Mouse (Mus musculus): ENCODE data around the gene Ppm1h.

- TF ChIP-seq POLR2A (IDR thresholded peaks at IDR 0.05; ENCODE audit: insufficient read length, low read depth): no peak
- TF ChIP-seq TCF12 (IDR thresholded peaks at IDR 0.05; ENCODE audit: insufficient read depth, poor library complexity, severe bottlenecking): no peak
- TF ChIP-seq CEBPB (IDR thresholded peaks at IDR 0.05; ENCODE audit: insufficient read depth, poor library complexity, severe bottlenecking): no peak
- no peak for TF ChIP-seq MAX (IDR thresholded peaks at IDR 0.05; ENCODE audit: low read depth)
- no peak for TF ChIP-seq E2F4 (IDR thresholded peaks at IDR 0.05; ENCODE audit: insufficient read depth)
- TF ChIP-seq REST (IDR thresholded peaks at IDR 0.05; ENCODE audit: insufficient read depth, insufficient read length): no peak
- TF ChIP-seq USF1 (IDR thresholded peaks at IDR 0.05; ENCODE audit: low read depth): no peak
- TF ChIP-seq POLR2AphosphoS2 (IDR thresholded peaks at IDR 0.05; ENCODE audit: insufficient read length, low read depth): no peak
- TF ChIP-seq MYOG (IDR thresholded peaks at IDR 0.05; ENCODE audit: control insufficient read depth in 1 of 3, insufficient read depth in 1 of 3, insufficient read length in 2 of 3, low read depth in 2 of 3): no peak
These were observed 233.1 kb downstream of the Ppm1h start for GRCm38 (mm10) chr10:122911668-122912067.

Data from myocyte (in vitro differentiated cells).